Mouse (Mus musculus) lung, embryonic 15.5 days (tissue): ENCODE results near the gene Rtn1. TPM values are rescaled to one million over a fixed set of nuclear protein-coding genes. Genes with fewer than 3 reads are reported as not detected.

ENCODE experiments used
- ATAC-seq: fragments of 200-750 bp; cut with Nextera tagmentation; 2 replicates; pipeline ENCODE4 v1.8.0; 2017; ENCODE audit warnings: moderate number of reproducible peaks, borderline replicate concordance; ENCODE audit not compliant: low FRiP score, low TSS enrichment; ENCODE audit errors: extremely low read depth
- H3K27ac ChIP-seq: fragments of 300-500 bp; sonication (generic); 2 replicates; pipeline ENCODE4 v1.5.1; 2015; ENCODE audit warnings: moderate library complexity, mild to moderate bottlenecking, inconsistent platforms
- H3K27me3 ChIP-seq: fragments of 300-500 bp; sonication (generic); 2 replicates; pipeline ENCODE4 v1.6.1; 2015; ENCODE audit warnings: inconsistent platforms
- H3K36me3 ChIP-seq: fragments of 300-500 bp; sonication (generic); 2 replicates; pipeline ENCODE4 v1.6.1; 2015; ENCODE audit warnings: inconsistent platforms
- H3K4me1 ChIP-seq: fragments of 300-500 bp; sonication (generic); 2 replicates; pipeline ENCODE4 v1.6.1; 2015; ENCODE audit warnings: inconsistent platforms
- H3K4me2 ChIP-seq: fragments of 300-500 bp; sonication (generic); 2 replicates; pipeline ENCODE4 v1.6.1; 2015; ENCODE audit warnings: inconsistent platforms, mild to moderate bottlenecking, moderate library complexity
- H3K4me3 ChIP-seq: fragments of 300-500 bp; sonication (generic); 2 replicates; pipeline ENCODE4 v1.5.1; 2015; ENCODE audit warnings: mild to moderate bottlenecking, inconsistent platforms
- H3K9ac ChIP-seq: fragments of 300-500 bp; sonication (generic); 2 replicates; pipeline ENCODE4 v1.6.1; 2015; ENCODE audit warnings: inconsistent platforms
- H3K9me3 ChIP-seq: fragments of 300-500 bp; sonication (generic); 2 replicates; pipeline ENCODE4 v1.6.1; 2016; ENCODE audit warnings: inconsistent platforms
- WGBS: fragments of 180-500 bp; shearing (Covaris S2); methylation state at CpG from one replicate; pipeline ENCODE4 v1.1.7; 2015; 5-methylcytosine and 5-hydroxymethylcytosine counted together
- polyA plus RNA-seq: library from polyadenylated mRNA; unstranded; fragments of >200 nt; fragmentation: Nextera tagmentation; extraction: Ambion mirVana; gene quantifications from 2 replicates; pipeline ENCODE4 v1.2.1, GENCODE M21; 2015

Gene Rtn1
- polyA plus RNA-seq, 1 experiment from 2014 or later = 16.5 TPM

- Histone ChIP-seq H3K4me2 (no peak overlapping the region), H3K27ac (no peak overlapping the region), H3K4me1 (no peaks in the 10 kb centered on the region), H3K4me3 (no peak overlapping the region), H3K9me3 (no peaks in the 10 kb centered on the region), H3K36me3 (no peaks in the 10 kb centered on the region), H3K27me3 (no peaks in the 10 kb centered on the region), H3K9ac (no peak overlapping the region)
- WGBS = 63% methylated on average over 10 of the region's 10 CpGs
- ATAC-seq = no peak
Observed at GRCm38 (mm10) chr12:72251890-72252445, 156.9 kb downstream of the Rtn1 start.

GRCm38 (mm10) chr12:72244951-72245350, 163.9 kb downstream of the Rtn1 start:
- H3K9ac ChIP-seq = no peak overlapping the region
- no peak overlapping the region for H3K4me3 ChIP-seq
- no peak overlapping the region for H3K27ac ChIP-seq
- 92% methylated on average over 1 of the region's 1 CpGs for WGBS
- no peak for ATAC-seq
- H3K4me1 ChIP-seq = no peaks in the 10 kb centered on the region
- no peak overlapping the region for H3K4me2 ChIP-seq
- H3K9me3 ChIP-seq = no peaks in the 10 kb centered on the region
- H3K27me3 ChIP-seq = no peaks in the 10 kb centered on the region
- H3K36me3 ChIP-seq = no peaks in the 10 kb centered on the region

- 53% methylated on average over 6 of the region's 6 CpGs for WGBS
- no peak for ATAC-seq
- no peak overlapping the region for H3K4me3 ChIP-seq
Observed at GRCm38 (mm10) chr12:72242807-72243206, 166.0 kb downstream of the Rtn1 start.

GRCm38 (mm10) chr12:72240506-72240905, 168.3 kb downstream of the Rtn1 start:
- H3K4me1 ChIP-seq = peaks cover 10% of the 10 kb centered on the region; the same call in 1 of the 2 replicates
- H3K9me3 ChIP-seq = no peaks in the 10 kb centered on the region
- no peak for ATAC-seq
- no peak overlapping the region for H3K27ac ChIP-seq
- H3K4me3 ChIP-seq = no peak overlapping the region
- H3K27me3 ChIP-seq = peaks cover 31% of the 10 kb centered on the region
- no peak overlapping the region for H3K9ac ChIP-seq
- H3K4me2 ChIP-seq = no peak overlapping the region
- no peaks in the 10 kb centered on the region for H3K36me3 ChIP-seq

More at GRCm38 (mm10) chr12:72242807-72243206, 166.0 kb downstream of the Rtn1 start:
- H3K4me1 ChIP-seq = no peaks in the 10 kb centered on the region
- no peaks in the 10 kb centered on the region for H3K9me3 ChIP-seq
- no peak overlapping the region for H3K27ac ChIP-seq
- H3K27me3 ChIP-seq = peaks cover 8% of the 10 kb centered on the region
- H3K9ac ChIP-seq = no peak overlapping the region
- H3K4me2 ChIP-seq = no peak overlapping the region
- H3K36me3 ChIP-seq = no peaks in the 10 kb centered on the region

GRCm38 (mm10) chr12:72239230-72239894, 169.5 kb downstream of the Rtn1 start:
- Histone ChIP-seq H3K4me3 (no peak overlapping the region), H3K4me2 (no peak overlapping the region), H3K9me3 (no peaks in the 10 kb centered on the region), H3K9ac (no peak overlapping the region), H3K4me1 (peaks cover 10% of the 10 kb centered on the region; the same call in 1 of the 2 replicates), H3K27me3 (peaks cover 33% of the 10 kb centered on the region), H3K36me3 (no peaks in the 10 kb centered on the region), H3K27ac (no peak overlapping the region)
- ATAC-seq = no peak
- 48% methylated on average over 12 of the region's 12 CpGs for WGBS

GRCm38 (mm10) chr12:72237251-72237650, 171.6 kb downstream of the Rtn1 start:
- peak overlapping the region; percentile 96 for H3K4me2 ChIP-seq
- H3K9me3 ChIP-seq = no peaks in the 10 kb centered on the region
- H3K27ac ChIP-seq = no peak overlapping the region
- H3K9ac ChIP-seq = no peak overlapping the region
- H3K27me3 ChIP-seq = peaks cover 33% of the 10 kb centered on the region
- H3K4me3 ChIP-seq = no peak overlapping the region
- 62% methylated on average over 2 of the region's 2 CpGs for WGBS
- ATAC-seq = no peak
- H3K36me3 ChIP-seq = no peaks in the 10 kb centered on the region
- H3K4me1 ChIP-seq = peaks cover 10% of the 10 kb centered on the region; the same call in 1 of the 2 replicates

- peak; percentile 90 for ATAC-seq
- Histone ChIP-seq H3K4me1 (peaks cover 10% of the 10 kb centered on the region; the same call in 1 of the 2 replicates), H3K27me3 (peaks cover 33% of the 10 kb centered on the region), H3K27ac (no peak overlapping the region), H3K9me3 (no peaks in the 10 kb centered on the region), H3K36me3 (no peaks in the 10 kb centered on the region), H3K9ac (peak overlapping the region; percentile 23), H3K4me2 (peak overlapping the region; percentile 96), H3K4me3 (peak overlapping the region; percentile 50)
- under 1% methylated on average over 56 of the region's 56 CpGs for WGBS
Observed at GRCm38 (mm10) chr12:72236564-72237011, 172.3 kb downstream of the Rtn1 start.

- no peak overlapping the region for H3K27ac ChIP-seq
- H3K4me1 ChIP-seq = peaks cover 10% of the 10 kb centered on the region; the same call in 1 of the 2 replicates
- peak overlapping the region; percentile 50 for H3K4me3 ChIP-seq
- peak overlapping the region; percentile 23; the same call in 1 of the 2 replicates for H3K9ac ChIP-seq
- WGBS = 49% methylated on average over 12 of the region's 12 CpGs
- H3K4me2 ChIP-seq = peak overlapping the region; percentile 96
- H3K36me3 ChIP-seq = no peaks in the 10 kb centered on the region
- H3K9me3 ChIP-seq = no peaks in the 10 kb centered on the region
- ATAC-seq = no peak
- peaks cover 33% of the 10 kb centered on the region for H3K27me3 ChIP-seq
Observed at GRCm38 (mm10) chr12:72235621-72236351, 173.1 kb downstream of the Rtn1 start.

GRCm38 (mm10) chr12:72234966-72235365, 173.9 kb downstream of the Rtn1 start:
- ATAC-seq = no peak
- Histone ChIP-seq H3K4me2 (no peak overlapping the region), H3K27ac (no peak overlapping the region), H3K36me3 (no peaks in the 10 kb centered on the region), H3K27me3 (peaks cover 33% of the 10 kb centered on the region), H3K4me1 (peaks cover 10% of the 10 kb centered on the region; the same call in 1 of the 2 replicates), H3K4me3 (no peak overlapping the region), H3K9ac (no peak overlapping the region), H3K9me3 (no peaks in the 10 kb centered on the region)
- 91% methylated on average over 9 of the region's 9 CpGs for WGBS

- peaks cover 33% of the 10 kb centered on the region for H3K27me3 ChIP-seq
- peaks cover 10% of the 10 kb centered on the region; the same call in 1 of the 2 replicates for H3K4me1 ChIP-seq
- H3K4me3 ChIP-seq = no peak overlapping the region
- no peaks in the 10 kb centered on the region for H3K9me3 ChIP-seq
- no peak for ATAC-seq
- no peak overlapping the region for H3K4me2 ChIP-seq
- H3K9ac ChIP-seq = no peak overlapping the region
- H3K27ac ChIP-seq = no peak overlapping the region
- no peaks in the 10 kb centered on the region for H3K36me3 ChIP-seq
- WGBS = 82% methylated on average over 3 of the region's 3 CpGs
Observed at GRCm38 (mm10) chr12:72234151-72234550, 174.7 kb downstream of the Rtn1 start.

- no peak overlapping the region for H3K4me3 ChIP-seq
- peaks cover 28% of the 10 kb centered on the region for H3K27me3 ChIP-seq
- H3K27ac ChIP-seq = no peak overlapping the region
- no peak overlapping the region for H3K4me2 ChIP-seq
- WGBS = 68% methylated on average over 19 of the region's 19 CpGs
- H3K9me3 ChIP-seq = no peaks in the 10 kb centered on the region
- H3K36me3 ChIP-seq = no peaks in the 10 kb centered on the region
- no peak overlapping the region for H3K9ac ChIP-seq
- no peak for ATAC-seq
- H3K4me1 ChIP-seq = peaks cover 10% of the 10 kb centered on the region; the same call in 1 of the 2 replicates
Observed at GRCm38 (mm10) chr12:72232826-72233790, 175.7 kb downstream of the Rtn1 start.
